Mouse (Mus musculus): ENCODE data around the gene Arhgap44. TPM values are rescaled to one million over a fixed set of nuclear protein-coding genes. Genes with fewer than 3 reads are reported as not detected.
A peak's percentile ranks its signal among the peaks of the same experiment; 100 is the strongest.

Arhgap44 gene
- polyA plus RNA-seq, 1 experiment from 2014 or later, result 11.3 TPM

GRCm38 (mm10) chr11:65055596-65055995 is 107.2 kb downstream of the Arhgap44 start:
- Histone ChIP-seq H3K36me3 (ENCODE audit: control insufficient read depth, insufficient read depth) (no peaks in the 10 kb centered on the region; the same call in none of the 2 replicates), H3K4me1 (ENCODE audit: control insufficient read depth, insufficient read depth, low read length) (peaks cover 22% of the 10 kb centered on the region), H3K27ac (ENCODE audit: low read length) (no peak overlapping the region), H3K27me3 (ENCODE audit: control insufficient read depth, insufficient read depth, low read length) (no peaks in the 10 kb centered on the region), H3K9me3 (replicated peaks; ENCODE audit: control insufficient read depth, low read length) (no peaks in the 10 kb centered on the region), H3K4me3 (ENCODE audit: low read length) (no peak overlapping the region), H3K9ac (ENCODE audit: low read length) (no peak overlapping the region), H3K4me2 (ENCODE audit: low read depth, low read length) (peak overlapping the region; percentile 31; the same call in 1 of the 2 replicates)
- ATAC-seq (replicated peaks; ENCODE audit: extremely low read depth, insufficient read depth, low FRiP score), result peak; percentile 70; the same call in 1 of the 2 replicates
- WGBS, result 25% methylated on average over 7 of the region's 7 CpGs

GRCm38 (mm10) chr11:65054216-65054615 is 108.5 kb downstream of the Arhgap44 start:
- WGBS, result 76% methylated on average over 5 of the region's 5 CpGs
- Histone ChIP-seq H3K4me1 (ENCODE audit: control insufficient read depth, insufficient read depth, low read length) (peaks cover 22% of the 10 kb centered on the region), H3K4me2 (ENCODE audit: low read depth, low read length) (no peak overlapping the region), H3K9me3 (replicated peaks; ENCODE audit: control insufficient read depth, low read length) (no peaks in the 10 kb centered on the region), H3K27ac (ENCODE audit: low read length) (no peak overlapping the region), H3K4me3 (ENCODE audit: low read length) (no peak overlapping the region), H3K27me3 (ENCODE audit: control insufficient read depth, insufficient read depth, low read length) (no peaks in the 10 kb centered on the region), H3K36me3 (ENCODE audit: control insufficient read depth, insufficient read depth) (no peaks in the 10 kb centered on the region; the same call in none of the 2 replicates), H3K9ac (ENCODE audit: low read length) (no peak overlapping the region)
- no peak for ATAC-seq (replicated peaks; ENCODE audit: extremely low read depth, insufficient read depth, low FRiP score)

GRCm38 (mm10) chr11:65050819-65051218 is 111.9 kb downstream of the Arhgap44 start:
- H3K27ac ChIP-seq (ENCODE audit: low read length), result no peak overlapping the region
- 90% methylated on average over 5 of the region's 5 CpGs for WGBS
- no peaks in the 10 kb centered on the region for H3K9me3 ChIP-seq (replicated peaks; ENCODE audit: control insufficient read depth, low read length)
- H3K4me2 ChIP-seq (ENCODE audit: low read depth, low read length), result no peak overlapping the region
- ATAC-seq (replicated peaks; ENCODE audit: extremely low read depth, insufficient read depth, low FRiP score), result no peak
- H3K36me3 ChIP-seq (ENCODE audit: control insufficient read depth, insufficient read depth), result no peaks in the 10 kb centered on the region; the same call in none of the 2 replicates
- H3K4me1 ChIP-seq (ENCODE audit: control insufficient read depth, insufficient read depth, low read length), result peaks cover 6% of the 10 kb centered on the region
- H3K9ac ChIP-seq (ENCODE audit: low read length), result no peak overlapping the region
- H3K4me3 ChIP-seq (ENCODE audit: low read length), result no peak overlapping the region
- H3K27me3 ChIP-seq (ENCODE audit: control insufficient read depth, insufficient read depth, low read length), result no peaks in the 10 kb centered on the region

GRCm38 (mm10) chr11:65049090-65049489 is 113.7 kb downstream of the Arhgap44 start:
- 75% methylated on average over 7 of the region's 7 CpGs for WGBS
- no peak for ATAC-seq (replicated peaks; ENCODE audit: extremely low read depth, insufficient read depth, low FRiP score)

GRCm38 (mm10) chr11:65040556-65040955 is 122.2 kb downstream of the Arhgap44 start:
- H3K9ac ChIP-seq (ENCODE audit: low read length), result no peak overlapping the region
- no peaks in the 10 kb centered on the region for H3K4me1 ChIP-seq (ENCODE audit: control insufficient read depth, insufficient read depth, low read length)
- no peak overlapping the region for H3K4me2 ChIP-seq (ENCODE audit: low read depth, low read length)
- H3K9me3 ChIP-seq (replicated peaks; ENCODE audit: control insufficient read depth, low read length), result no peaks in the 10 kb centered on the region
- H3K27ac ChIP-seq (ENCODE audit: low read length), result no peak overlapping the region
- H3K27me3 ChIP-seq (ENCODE audit: control insufficient read depth, insufficient read depth, low read length), result no peaks in the 10 kb centered on the region
- H3K36me3 ChIP-seq (ENCODE audit: control insufficient read depth, insufficient read depth), result 0 out of 2 replicates have a peak, but pooled peaks cover 3% of the 10 kb centered on the region
- no peak for ATAC-seq (replicated peaks; ENCODE audit: extremely low read depth, insufficient read depth, low FRiP score)
- no peak overlapping the region for H3K4me3 ChIP-seq (ENCODE audit: low read length)
- WGBS, result 87% methylated on average over 6 of the region's 6 CpGs

More at GRCm38 (mm10) chr11:65049090-65049489, 113.7 kb downstream of the Arhgap44 start:
- H3K4me3 ChIP-seq (ENCODE audit: low read length), result no peak overlapping the region
- no peaks in the 10 kb centered on the region; the same call in none of the 2 replicates for H3K36me3 ChIP-seq (ENCODE audit: control insufficient read depth, insufficient read depth)
- H3K4me1 ChIP-seq (ENCODE audit: control insufficient read depth, insufficient read depth, low read length), result no peaks in the 10 kb centered on the region
- no peaks in the 10 kb centered on the region for H3K27me3 ChIP-seq (ENCODE audit: control insufficient read depth, insufficient read depth, low read length)
- H3K9me3 ChIP-seq (replicated peaks; ENCODE audit: control insufficient read depth, low read length), result no peaks in the 10 kb centered on the region
- H3K27ac ChIP-seq (ENCODE audit: low read length), result no peak overlapping the region
- H3K4me2 ChIP-seq (ENCODE audit: low read depth, low read length), result no peak overlapping the region
- no peak overlapping the region; the same call in 1 of the 2 replicates for H3K9ac ChIP-seq (ENCODE audit: low read length)

- Histone ChIP-seq H3K4me3 (ENCODE audit: low read length) (no peak overlapping the region), H3K9ac (ENCODE audit: low read length) (no peak overlapping the region), H3K27me3 (ENCODE audit: control insufficient read depth, insufficient read depth, low read length) (no peaks in the 10 kb centered on the region), H3K27ac (ENCODE audit: low read length) (peak overlapping the region; percentile 2; the same call in 1 of the 2 replicates), H3K36me3 (ENCODE audit: control insufficient read depth, insufficient read depth) (peaks cover 9% of the 10 kb centered on the region; the same call in 1 of the 2 replicates), H3K9me3 (replicated peaks; ENCODE audit: control insufficient read depth, low read length) (0 out of 2 replicates have a peak, but pooled peaks cover 2% of the 10 kb centered on the region), H3K4me1 (ENCODE audit: control insufficient read depth, insufficient read depth, low read length) (no peaks in the 10 kb centered on the region), H3K4me2 (ENCODE audit: low read depth, low read length) (no peak overlapping the region)
- WGBS, result 65% methylated on average over 12 of the region's 12 CpGs
- no peak for ATAC-seq (replicated peaks; ENCODE audit: extremely low read depth, insufficient read depth, low FRiP score)
Observed at GRCm38 (mm10) chr11:65039517-65040095, 123.2 kb downstream of the Arhgap44 start.

GRCm38 (mm10) chr11:65038996-65039395 is 123.8 kb downstream of the Arhgap44 start:
- no peak for ATAC-seq (replicated peaks; ENCODE audit: extremely low read depth, insufficient read depth, low FRiP score)
- Histone ChIP-seq H3K4me3 (ENCODE audit: low read length) (no peak overlapping the region), H3K27ac (ENCODE audit: low read length) (no peak overlapping the region), H3K36me3 (ENCODE audit: control insufficient read depth, insufficient read depth) (peaks cover 9% of the 10 kb centered on the region; the same call in 1 of the 2 replicates), H3K9me3 (replicated peaks; ENCODE audit: control insufficient read depth, low read length) (0 out of 2 replicates have a peak, but pooled peaks cover 2% of the 10 kb centered on the region), H3K9ac (ENCODE audit: low read length) (no peak overlapping the region), H3K27me3 (ENCODE audit: control insufficient read depth, insufficient read depth, low read length) (no peaks in the 10 kb centered on the region), H3K4me1 (ENCODE audit: control insufficient read depth, insufficient read depth, low read length) (no peaks in the 10 kb centered on the region), H3K4me2 (ENCODE audit: low read depth, low read length) (no peak overlapping the region)
- 46% methylated on average over 2 of the region's 2 CpGs for WGBS

- Histone ChIP-seq H3K27me3 (ENCODE audit: control insufficient read depth, insufficient read depth, low read length) (no peaks in the 10 kb centered on the region), H3K4me1 (ENCODE audit: control insufficient read depth, insufficient read depth, low read length) (0 out of 2 replicates have a peak, but pooled peaks cover 4% of the 10 kb centered on the region), H3K9me3 (replicated peaks; ENCODE audit: control insufficient read depth, low read length) (0 out of 2 replicates have a peak, but pooled peaks cover 2% of the 10 kb centered on the region), H3K27ac (ENCODE audit: low read length) (no peak overlapping the region), H3K9ac (ENCODE audit: low read length) (no peak overlapping the region), H3K4me3 (ENCODE audit: low read length) (no peak overlapping the region), H3K36me3 (ENCODE audit: control insufficient read depth, insufficient read depth) (peaks cover 19% of the 10 kb centered on the region), H3K4me2 (ENCODE audit: low read depth, low read length) (no peak overlapping the region)
- 87% methylated on average over 7 of the region's 7 CpGs for WGBS
- no peak for ATAC-seq (replicated peaks; ENCODE audit: extremely low read depth, insufficient read depth, low FRiP score)
Observed at GRCm38 (mm10) chr11:65032221-65032620, 130.5 kb downstream of the Arhgap44 start.

- Histone ChIP-seq H3K27me3 (ENCODE audit: control insufficient read depth, insufficient read depth, low read length) (no peaks in the 10 kb centered on the region), H3K4me2 (ENCODE audit: low read depth, low read length) (no peak overlapping the region), H3K27ac (ENCODE audit: low read length) (no peak overlapping the region), H3K4me3 (ENCODE audit: low read length) (no peak overlapping the region), H3K36me3 (ENCODE audit: control insufficient read depth, insufficient read depth) (peaks cover 16% of the 10 kb centered on the region), H3K4me1 (ENCODE audit: control insufficient read depth, insufficient read depth, low read length) (peaks cover 10% of the 10 kb centered on the region; the same call in 1 of the 2 replicates), H3K9me3 (replicated peaks; ENCODE audit: control insufficient read depth, low read length) (0 out of 2 replicates have a peak, but pooled peaks cover 2% of the 10 kb centered on the region), H3K9ac (ENCODE audit: low read length) (no peak overlapping the region)
- ATAC-seq (replicated peaks; ENCODE audit: extremely low read depth, insufficient read depth, low FRiP score), result no peak
- WGBS, result 86% methylated on average over 1 of the region's 1 CpGs
Observed at GRCm38 (mm10) chr11:65030201-65030600, 132.6 kb downstream of the Arhgap44 start.

Data from heart, embryonic 16.5 days (tissue).